Mouse (Mus musculus) activated CD4-positive, CD25-positive, alpha-beta regulatory T cell, adult 4 months (primary cell): ENCODE results near the gene Ccdc9b. TPM values are rescaled to one million over a fixed set of nuclear protein-coding genes. Genes with fewer than 3 reads are reported as not detected.

ENCODE experiments used
- ATAC-seq: one replicate; pipeline ENCODE4 v1.8.0; 2017
- polyA plus RNA-seq, 2 experiments: library from polyadenylated mRNA; unstranded; fragments of 100-300 nt; shearing (Covaris generic); gene quantifications; one replicate each; pipeline ENCODE4 v1.2.1; 2017

Gene Ccdc9b
- polyA plus RNA-seq, 2 experiments from 2014 or later = not detected

DNA sequence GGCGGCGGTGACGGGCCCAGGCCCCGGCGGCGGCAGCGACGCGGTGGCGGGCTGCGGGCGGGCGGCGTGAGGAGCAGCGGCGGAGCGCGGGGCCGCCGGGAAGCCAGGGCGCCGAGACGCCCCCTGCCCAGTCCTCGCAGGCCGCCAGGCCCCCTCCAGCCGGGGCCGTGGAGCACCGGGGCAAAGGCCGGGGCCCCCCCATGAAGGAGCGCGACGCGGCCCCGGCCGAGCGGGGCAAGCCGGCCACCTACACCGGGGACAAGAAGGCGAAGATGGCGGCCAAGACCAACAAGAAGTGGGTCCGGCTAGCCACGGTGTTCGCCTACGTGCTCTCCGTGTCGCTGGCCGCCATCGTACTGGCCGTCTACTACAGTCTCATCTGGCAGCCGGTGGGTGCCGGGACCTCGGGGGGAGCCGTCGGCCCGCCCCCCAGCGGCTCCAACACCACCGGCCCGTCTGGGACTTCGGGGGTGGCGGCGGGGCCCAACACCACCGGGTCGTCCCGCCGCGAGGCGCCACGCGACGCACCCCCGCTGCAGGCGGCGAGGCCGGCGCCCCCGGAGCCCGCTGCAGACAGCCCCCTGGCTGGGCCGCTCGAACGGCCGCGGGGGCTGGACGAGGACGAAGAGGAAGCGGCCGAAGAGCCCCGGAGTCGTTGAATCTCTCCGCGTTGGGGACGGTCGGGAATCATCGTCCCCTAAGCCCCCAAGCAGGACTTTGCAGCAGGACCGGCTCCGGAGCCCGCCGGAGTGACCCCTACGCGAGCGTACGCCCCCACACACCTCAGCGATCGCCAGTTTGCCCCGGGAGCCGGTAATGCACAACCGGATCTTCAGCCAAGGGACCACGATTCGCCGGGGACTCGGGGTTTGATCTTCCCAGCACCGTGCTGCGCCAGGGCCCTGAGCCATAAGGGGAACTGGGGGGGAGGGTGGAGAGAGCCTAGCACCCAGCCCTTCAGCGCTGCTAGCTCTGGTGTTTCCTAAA lies 16.3 kb downstream of the Ccdc9b start:
- ATAC-seq = peak; percentile 20

DNA sequence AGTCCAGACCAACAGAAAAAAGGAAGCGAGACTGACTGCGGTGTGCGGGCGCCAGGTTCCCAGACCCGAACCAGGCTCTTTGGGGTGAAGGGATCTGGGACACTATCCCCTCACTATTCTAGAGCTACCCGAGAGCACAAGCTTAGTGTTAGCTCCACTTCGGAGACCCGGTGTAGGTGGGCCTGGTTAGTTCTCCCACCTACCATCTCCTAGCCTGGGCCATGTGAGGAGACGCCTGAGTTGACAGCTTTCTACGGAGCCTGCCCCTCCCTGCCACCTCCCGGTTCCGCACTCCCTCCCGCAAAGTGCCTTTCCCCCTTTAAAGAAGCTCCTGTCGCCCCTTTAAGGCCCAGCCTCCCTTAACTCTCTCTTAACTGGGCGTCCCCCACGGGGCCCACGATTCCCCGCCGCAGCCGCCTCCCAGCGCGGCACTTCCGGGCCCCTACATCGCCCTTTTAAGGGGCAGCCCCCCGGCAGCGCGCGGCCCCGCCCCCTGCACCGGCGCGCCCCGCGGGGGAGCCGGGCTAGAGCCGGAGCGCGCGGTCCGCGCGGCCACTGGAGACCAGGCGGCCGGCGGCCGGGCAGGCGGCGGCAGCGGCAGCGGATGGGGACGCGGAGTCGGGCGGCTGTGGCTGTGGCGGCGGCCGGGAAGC lies 17.1 kb downstream of the Ccdc9b start, which contains the start of gene Inafm2:
Gene Inafm2, plus strand, starts transcription at position 527 of the 653 bp plus-strand sequence.
- ATAC-seq = peak; percentile 88

DNA sequence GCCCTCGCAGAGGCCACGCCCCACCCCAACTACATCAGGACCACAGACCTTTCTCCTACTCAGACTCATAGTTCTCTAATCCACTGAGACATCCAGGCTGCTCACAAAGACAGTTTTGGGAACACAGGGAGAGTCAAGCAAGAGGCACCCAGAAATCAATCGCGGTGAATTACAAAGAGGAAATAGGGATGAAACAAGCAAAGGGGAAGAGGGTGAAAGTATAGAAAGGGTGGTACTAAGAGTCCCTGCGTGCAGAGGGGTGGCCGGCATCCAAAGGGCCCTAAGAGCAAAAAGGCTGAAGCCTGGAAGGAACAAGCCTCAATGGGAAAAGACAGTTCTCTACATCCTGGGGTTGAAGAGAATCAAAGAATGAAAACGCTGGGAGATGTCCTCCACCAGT lies 17.8 kb downstream of the Ccdc9b start:
- ATAC-seq = no peak

GRCm38 (mm10) chr2:118743261-118743943 lies 19.1 kb downstream of the Ccdc9b start:
- ATAC-seq = no peak

- no peak for ATAC-seq
Measured at GRCm38 (mm10) chr2:118741183-118741582, 21.3 kb downstream of the Ccdc9b start.

GRCm38 (mm10) chr2:118740341-118740740 lies 22.1 kb downstream of the Ccdc9b start:
- no peak for ATAC-seq

GRCm38 (mm10) chr2:118733341-118733740 lies 29.1 kb downstream of the Ccdc9b start:
- no peak for ATAC-seq

GRCm38 (mm10) chr2:118731981-118732380 lies 30.5 kb downstream of the Ccdc9b start:
- ATAC-seq = no peak

DNA sequence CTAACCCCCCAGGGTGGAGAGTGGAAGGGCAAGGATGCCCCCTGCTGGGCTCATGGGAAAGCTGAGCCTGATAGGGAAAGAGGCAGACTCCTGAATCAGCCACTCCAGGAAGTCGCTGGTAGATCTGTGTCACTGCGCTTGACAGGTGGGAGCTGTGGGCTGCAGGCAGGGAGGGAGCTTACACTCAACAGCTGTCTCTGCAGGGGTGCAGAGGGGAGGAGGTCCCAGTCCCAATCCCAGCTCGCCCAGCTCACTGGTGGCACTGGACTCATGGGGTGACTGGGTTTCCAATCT lies 31.9 kb downstream of the Ccdc9b start:
- no peak for ATAC-seq

DNA sequence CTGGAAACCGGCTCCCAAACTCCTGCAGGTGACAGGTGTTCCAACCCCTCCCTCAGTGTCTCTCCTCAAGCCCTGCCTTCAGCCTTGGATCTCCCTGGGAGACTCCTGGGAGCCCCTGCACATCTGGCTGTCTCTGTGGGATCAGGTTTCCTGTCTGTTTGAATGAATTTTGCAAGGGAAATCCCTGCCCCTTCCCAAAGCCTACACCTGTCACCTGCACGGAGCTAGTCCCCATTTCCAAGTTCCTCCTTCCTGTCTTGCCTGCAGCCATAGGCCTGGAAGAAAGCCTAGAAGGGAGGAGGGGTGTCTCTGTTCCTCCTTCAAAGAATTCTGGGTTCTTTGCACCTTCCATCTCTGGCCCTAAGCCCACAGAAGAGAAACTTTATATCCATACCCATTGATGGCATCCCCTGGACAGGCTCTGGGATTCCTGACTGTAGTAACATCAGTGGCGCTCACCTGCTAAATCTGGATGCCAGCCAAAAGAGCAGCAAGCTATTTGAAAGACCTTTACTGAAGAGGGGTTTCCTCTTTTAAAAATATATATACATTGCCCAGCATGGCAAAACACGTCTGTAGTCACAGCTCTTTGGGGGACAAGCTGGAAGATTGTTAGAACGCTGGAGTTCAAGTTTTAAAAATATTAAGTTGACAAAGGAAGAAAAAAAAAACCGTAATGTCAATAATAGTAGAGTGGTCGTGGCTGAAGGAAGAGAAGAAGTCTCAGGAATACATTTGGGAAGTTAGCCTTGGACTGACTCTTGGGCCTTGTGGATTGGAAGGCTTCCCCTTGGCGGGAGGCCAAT lies 32.4 kb downstream of the Ccdc9b start:
- no peak for ATAC-seq

DNA sequence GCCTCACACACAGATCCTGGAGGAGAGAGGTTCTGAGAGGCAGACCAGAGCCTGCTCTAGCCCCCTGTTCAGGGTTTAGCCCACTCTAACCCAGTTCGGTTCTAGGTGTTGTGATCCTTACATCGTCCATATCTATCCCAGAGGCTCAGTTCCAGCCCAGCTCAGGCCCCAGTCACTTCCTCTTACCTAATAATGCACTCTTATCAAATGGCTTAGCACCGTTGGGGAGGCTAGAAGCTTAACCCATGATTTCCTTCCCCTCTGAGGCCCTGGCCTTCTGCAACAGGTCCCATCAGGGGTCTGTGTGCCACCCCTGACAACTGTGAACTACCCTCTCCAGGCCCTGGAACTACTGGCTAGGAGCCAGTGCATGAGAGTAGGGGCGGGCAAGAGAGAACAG lies 33.3 kb downstream of the Ccdc9b start:
- ATAC-seq = no peak

GRCm38 (mm10) chr2:118728337-118728736 lies 34.1 kb downstream of the Ccdc9b start, which contains the start of gene Plcb2:
Gene Plcb2, minus strand, starts transcription at chr2:118728438.
- peak; percentile 81 for ATAC-seq

GRCm38 (mm10) chr2:118727911-118728310 lies 34.5 kb downstream of the Ccdc9b start:
- peak; percentile 6 for ATAC-seq

DNA sequence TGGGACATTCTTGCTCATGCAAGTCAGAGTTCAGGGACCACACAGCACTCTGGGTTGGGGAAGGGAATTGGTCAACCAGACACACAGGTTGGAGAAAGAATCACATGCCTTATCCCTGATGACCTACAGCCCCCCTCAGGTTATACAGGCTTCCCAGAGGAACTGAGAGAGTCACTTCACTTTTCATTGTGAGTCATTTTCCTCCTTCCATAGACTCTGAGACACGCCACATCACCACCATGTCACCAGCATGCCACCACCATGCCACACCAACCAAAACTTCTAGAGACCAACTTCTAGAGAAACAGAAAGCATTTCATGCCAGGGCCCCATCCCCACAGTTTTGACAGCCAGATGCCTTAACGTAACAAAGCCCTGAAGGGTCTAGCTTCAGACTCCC lies 35.6 kb downstream of the Ccdc9b start:
- ATAC-seq = no peak

DNA sequence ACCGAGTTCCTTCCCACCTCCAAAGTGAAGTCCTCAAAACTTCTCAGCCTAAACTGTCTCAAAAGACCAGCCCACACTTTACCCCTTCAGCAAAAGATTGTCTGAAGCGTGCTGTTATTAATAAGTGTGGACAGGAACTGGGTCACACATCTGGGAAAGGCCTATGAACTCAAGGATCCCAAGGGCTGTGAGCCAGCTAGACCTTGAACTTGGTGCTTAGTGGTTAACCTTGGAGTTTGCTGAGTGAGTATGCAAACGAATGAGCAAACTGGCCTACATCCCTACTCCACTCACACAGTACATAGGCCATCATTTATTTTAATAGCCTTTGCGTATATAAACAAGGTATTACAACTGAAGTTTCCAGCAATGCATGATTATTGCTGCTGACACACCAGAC lies 37.0 kb downstream of the Ccdc9b start:
- no peak for ATAC-seq

DNA sequence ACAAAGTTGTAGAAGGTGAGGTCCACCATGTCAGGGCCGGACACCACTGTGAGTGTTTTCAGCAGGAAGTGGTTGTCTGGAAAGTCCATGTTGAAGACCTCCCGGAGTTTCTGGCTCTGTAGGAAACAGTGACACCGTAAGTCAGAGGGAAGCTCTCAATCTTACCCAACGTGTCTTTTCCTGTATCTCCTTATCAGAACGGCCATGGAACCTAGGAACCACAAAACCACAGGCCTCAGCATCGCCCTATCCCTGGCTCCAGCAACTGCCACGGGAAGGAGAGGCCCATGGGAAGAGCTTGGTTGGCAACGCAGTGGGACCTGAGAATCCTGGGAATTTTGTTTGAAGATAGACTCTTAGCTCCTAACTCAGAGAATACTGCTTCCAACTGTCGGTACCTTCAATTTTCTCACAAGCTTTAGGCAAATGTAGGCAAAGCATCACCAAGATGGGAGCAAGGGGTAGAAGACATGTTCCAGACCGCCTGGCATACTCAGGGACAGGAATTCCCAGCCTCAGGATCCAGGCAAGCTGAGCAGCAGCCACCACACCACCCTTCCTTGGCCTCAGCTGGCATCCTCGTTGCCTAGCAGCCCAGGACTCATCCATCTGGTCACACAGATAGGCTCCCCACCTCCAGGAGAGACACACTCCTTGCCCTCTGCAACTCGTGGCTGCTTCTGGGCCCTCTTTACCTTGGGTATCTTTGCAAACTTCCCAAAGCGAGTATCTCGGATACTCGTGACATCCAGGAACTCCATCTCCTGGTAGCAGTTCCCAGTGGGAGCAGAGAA lies 38.6 kb downstream of the Ccdc9b start:
- no peak for ATAC-seq

- ATAC-seq = no peak
Measured at GRCm38 (mm10) chr2:118716677-118717076, 45.8 kb downstream of the Ccdc9b start.

GRCm38 (mm10) chr2:118714230-118714629 lies 48.2 kb downstream of the Ccdc9b start:
- no peak for ATAC-seq

DNA sequence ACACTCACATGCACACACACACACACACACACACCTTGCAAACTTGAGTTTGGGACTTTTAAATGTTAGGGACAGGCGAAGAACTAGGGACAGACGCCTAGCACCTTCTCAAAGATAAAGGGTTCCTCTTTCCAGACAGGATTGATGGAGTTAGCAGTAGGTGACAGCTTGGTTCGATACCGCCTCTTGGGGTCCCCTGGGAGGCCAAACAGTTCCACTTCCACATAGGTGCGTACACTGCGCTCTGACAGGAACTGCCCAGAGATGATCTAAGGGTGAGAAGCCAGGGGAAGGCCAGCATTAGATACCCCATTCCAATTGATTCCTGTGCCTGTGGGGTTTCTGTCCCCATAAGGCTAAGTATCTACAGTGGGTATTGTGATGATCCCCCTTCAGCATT lies 48.8 kb downstream of the Ccdc9b start:
- ATAC-seq = no peak

DNA sequence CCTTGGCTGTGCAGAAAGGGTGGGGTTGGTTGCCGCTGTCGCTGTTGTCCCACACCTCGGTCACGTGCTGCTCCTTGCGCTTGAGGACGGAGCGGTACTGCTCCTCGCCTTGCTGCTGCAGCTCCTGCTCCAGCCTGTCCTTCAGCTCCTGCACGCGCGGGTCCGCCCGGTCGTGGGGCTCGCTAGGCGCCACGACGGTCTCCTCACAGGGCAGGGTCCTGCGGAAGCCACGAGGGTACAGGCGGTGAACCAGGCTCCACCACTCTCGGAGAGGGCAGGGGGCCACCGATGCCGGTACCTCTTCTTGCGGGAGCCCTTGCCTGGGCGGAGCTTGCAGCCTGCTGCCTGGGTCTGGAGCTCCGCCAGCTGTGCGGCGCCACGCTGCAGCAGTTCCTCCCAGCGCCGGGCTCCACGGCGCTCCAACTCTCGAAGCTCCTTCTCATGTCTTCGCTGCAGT lies 51.4 kb downstream of the Ccdc9b start:
- ATAC-seq = no peak

GRCm38 (mm10) chr2:118709655-118710221 lies 52.7 kb downstream of the Ccdc9b start:
- ATAC-seq = no peak
